Mouse (Mus musculus): ENCODE results near the gene Styk1.

DNA sequence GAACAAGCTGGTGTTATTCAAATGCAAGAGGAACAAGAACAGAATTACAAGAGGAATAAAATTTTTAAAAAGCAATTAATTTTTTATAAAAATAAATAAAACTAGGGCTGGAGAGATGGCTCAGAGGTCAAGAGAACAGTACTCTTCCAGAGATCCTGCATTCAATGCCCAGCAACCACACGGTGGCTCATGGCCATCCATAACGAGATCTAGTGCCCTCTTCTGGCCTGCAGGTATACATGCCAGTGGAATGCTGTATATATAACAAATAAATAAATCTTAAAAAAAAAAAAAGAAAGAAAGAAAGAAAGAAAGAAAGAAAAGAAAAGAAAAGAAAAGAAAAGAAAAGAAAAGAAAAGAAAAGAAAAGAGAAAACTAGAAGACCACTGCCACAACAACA, 63.0 kb downstream of the Styk1 start:
- no peak for TF ChIP-seq ZNF384 (IDR thresholded peaks at IDR 0.05; ENCODE audit: low read depth, low read length)
- TF ChIP-seq HCFC1 (IDR thresholded peaks at IDR 0.05; ENCODE audit: borderline replicate concordance, insufficient read depth, low read length): no peak
- 0 out of 2 replicates have a peak, but pooled peaks have one; percentile 6 for TF ChIP-seq ZC3H11A (IDR thresholded peaks at IDR 0.05; ENCODE audit: borderline replicate concordance, low read depth, low read length)
- no peak for TF ChIP-seq MAFK (IDR thresholded peaks at IDR 0.05; ENCODE audit: insufficient read depth, low read depth, low read length)
- TF ChIP-seq CHD2 (IDR thresholded peaks at IDR 0.05; ENCODE audit: low read depth, low read length): no peak
